Mouse (Mus musculus): ENCODE results near the gene Rab35. TPM values are rescaled to one million over a fixed set of nuclear protein-coding genes. Genes with fewer than 3 reads are reported as not detected.

Rab35 gene
- polyA plus RNA-seq, 1 experiment = 83.6 TPM

DNA sequence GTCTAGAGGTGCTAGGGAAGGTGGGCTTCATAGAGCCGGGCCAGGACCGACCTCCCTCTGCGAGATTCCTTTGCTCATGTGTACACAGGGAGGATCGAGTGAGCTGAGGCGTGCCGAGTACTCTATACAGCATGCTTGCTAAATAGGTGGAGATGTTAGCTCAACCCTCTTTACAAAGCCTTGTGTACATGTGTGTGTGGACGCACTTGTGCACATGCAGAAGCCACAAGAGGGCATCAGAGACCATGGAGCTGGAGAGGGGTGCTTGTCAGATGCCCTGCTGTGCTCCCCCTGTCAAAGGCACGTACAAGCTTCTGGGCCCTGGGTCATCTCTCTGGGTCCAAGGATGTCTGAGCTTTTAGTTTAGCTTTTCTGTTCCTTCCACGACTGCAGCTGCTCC, 12.5 kb downstream of the Rab35 start:
- DNase-seq (ENCODE audit: extremely low spot score in 1 of 2, low spot score in 1 of 2) = no peak

DNA sequence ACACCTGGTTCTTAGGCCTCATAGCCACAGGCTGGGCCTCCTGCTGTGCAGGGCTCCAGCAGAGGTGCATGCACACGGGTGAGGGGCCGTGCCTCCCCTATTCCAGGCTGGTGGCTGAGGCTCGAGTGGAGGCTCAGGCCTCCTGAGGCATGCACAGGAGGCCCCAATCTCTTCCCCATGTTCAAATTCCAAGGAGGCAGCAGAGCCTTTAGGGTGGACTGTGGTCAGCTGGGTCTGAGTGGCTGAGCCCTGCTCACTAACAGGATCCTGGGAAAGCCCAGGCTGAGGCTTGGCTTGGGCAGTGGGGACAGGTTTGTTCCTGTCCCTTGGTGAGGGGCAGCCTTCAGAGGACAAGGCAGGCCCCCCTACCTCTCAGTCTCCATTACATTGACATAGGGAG, 17.2 kb downstream of the Rab35 start:
- DNase-seq (ENCODE audit: extremely low spot score in 1 of 2, low spot score in 1 of 2) = no peak

DNA sequence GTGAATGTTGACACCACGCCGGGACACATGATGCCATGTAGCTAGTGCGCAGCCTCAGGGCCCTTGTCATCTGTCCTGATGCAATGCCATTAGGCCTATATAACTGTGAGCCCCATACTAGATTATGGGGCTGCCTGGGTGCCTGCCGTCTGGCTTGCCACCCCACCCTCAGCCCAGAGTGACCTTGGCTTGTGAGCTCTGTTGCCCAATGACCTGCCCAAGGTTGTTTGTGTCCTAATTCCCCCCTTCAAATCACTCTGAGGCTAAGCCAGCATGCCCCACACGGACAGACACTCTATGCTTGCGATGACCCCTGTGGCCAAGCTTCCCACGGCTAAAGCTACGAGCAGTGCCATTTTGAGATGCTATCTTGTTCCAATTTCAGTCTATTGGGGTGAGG, 18.0 kb downstream of the Rab35 start:
- no peak for DNase-seq (ENCODE audit: extremely low spot score in 1 of 2, low spot score in 1 of 2)

GRCm38 (mm10) chr5:115650885-115651284, 19.2 kb downstream of the Rab35 start:
- no peak for DNase-seq (ENCODE audit: extremely low spot score in 1 of 2, low spot score in 1 of 2)

GRCm38 (mm10) chr5:115651821-115652220, 20.1 kb downstream of the Rab35 start:
- no peak for DNase-seq (ENCODE audit: extremely low spot score in 1 of 2, low spot score in 1 of 2)

DNA sequence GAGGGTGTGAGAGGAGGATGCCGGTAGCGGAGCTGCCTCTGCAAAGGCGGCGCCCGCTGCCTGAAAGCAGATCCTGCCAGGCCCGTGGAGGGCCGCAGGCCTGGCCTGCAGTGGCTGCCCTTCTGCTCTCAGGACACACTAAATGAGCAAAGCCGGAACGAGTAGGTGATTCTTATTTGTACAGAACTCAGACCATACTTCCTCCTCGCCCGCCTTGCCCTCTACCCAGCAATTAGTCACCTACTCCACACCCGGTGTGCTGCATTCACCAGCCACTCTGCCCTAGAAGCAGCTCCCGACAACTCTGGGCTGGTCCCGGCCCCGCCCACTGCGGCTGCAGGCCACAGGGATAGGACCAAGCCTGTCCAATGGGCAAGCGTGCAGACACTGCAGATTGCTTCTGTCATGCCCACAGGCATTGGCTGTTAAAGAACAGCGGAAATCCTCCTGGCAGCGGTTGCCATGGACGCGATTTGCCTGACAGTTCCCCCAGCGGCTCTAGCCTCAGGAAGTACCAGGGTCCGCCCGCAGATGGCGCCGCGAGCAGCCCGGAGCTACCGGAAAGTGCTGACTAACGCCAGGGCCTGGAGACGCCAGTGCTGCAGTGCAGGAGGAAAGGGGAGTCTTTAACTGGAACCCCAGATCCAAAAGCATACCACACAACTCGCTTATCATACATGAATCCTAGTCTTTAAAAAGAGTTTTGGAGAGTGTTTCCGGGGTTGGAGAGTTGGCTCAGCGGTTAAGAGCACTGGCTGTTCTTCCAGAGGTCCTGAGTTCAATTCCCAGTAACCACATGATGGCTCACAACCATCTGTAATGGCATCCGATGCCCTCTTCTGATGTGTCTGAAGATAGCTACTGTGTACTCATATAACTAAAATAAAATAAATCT, 21.2 kb downstream of the Rab35 start:
- DNase-seq (ENCODE audit: extremely low spot score in 1 of 2, low spot score in 1 of 2) = peak; percentile 99 to 100

DNA sequence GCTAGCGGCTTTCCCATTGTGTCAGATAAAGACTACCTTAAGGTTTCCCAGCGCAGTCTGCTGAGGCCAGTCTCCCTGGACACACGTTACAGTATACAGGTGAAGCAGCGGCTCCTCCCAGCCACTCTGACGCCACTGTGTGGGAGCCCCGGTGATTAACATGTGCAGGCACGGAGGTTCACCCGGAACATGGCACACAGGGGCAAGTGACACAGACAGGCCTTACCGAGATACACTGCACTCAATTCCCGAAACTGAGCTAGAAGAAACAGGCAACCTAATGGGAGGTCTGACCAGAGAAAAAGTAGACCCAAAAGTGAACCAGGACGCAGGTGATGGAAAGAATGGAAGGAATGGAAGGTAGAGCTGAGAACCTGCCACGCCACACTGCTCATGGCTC, 22.1 kb downstream of the Rab35 start:
- DNase-seq (ENCODE audit: extremely low spot score in 1 of 2, low spot score in 1 of 2) = no peak

DNA sequence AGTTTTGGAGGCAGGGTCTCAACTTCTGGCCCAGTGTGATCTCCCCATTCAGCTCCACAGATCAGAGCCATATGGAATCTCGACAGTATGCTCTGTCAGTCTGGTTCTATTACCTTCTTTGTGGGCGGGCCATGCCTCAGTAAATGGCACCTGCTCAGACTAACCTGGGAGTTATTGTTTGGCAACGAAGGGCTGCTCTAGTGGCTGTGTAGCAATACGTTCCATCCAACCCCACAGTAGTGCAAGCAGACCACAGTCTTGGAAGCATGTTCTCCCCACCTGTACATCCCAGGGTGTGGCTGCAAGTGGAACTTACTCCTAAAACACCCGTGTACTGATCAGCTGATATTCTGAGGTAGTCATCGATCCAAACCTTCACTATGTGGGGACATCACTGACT, 25.0 kb downstream of the Rab35 start:
- no peak for DNase-seq (ENCODE audit: extremely low spot score in 1 of 2, low spot score in 1 of 2)

DNA sequence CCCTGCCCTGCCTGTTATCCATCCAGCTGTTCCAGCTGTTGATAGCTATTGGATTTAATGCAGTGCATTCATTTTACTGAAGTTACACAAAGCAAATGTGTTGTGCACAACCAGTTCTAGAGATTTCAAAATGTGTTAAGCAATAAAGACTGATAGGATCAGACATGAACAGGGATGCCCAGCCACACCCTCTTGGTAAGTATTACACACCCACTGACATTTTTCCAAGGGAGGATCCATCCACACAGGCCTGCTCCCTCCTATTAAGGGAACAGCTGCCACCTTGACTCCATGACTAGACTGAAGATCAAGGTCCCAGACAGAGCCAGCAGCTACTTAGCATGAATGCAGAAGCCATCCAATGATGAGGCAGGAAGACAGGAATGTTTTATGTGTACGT, 25.5 kb downstream of the Rab35 start:
- DNase-seq (ENCODE audit: extremely low spot score in 1 of 2, low spot score in 1 of 2) = no peak

GRCm38 (mm10) chr5:115658352-115658751, 26.6 kb downstream of the Rab35 start:
- DNase-seq (ENCODE audit: extremely low spot score in 1 of 2, low spot score in 1 of 2) = no peak

GRCm38 (mm10) chr5:115662658-115663057, 30.9 kb downstream of the Rab35 start:
- no peak for DNase-seq (ENCODE audit: extremely low spot score in 1 of 2, low spot score in 1 of 2)

DNA sequence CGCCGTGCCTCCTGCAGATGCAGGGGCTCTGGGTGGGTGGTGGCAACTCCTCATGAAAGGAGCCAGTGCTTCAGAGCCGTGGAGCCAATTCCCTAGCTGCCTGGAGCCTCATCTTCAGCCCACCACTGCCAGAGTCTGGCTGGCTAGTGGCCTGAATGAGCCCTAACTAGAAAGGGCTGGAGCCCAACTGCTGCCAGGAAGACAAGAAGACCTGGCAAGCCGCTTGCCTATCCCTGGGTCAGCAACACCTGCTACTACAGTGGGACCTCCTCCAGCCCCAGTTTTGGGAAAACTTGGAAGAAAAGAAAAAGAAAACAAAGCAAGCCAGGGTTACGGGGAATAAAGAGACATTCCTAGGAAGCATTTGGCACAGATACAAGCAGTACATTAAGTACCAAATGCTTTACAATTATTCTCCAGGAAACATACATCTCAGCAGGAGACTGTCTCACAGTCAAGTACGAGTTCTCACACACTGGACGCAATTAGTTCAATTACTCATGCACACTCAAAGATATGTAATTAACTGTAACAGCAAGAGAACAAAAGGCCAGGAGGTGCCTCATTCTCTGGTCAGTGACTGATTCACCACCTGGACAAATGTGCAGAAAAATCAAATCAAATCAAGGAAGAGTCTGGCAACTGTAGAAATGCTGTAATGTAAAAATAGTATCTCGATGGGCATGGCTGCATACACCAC, 34.8 kb downstream of the Rab35 start:
- no peak for DNase-seq (ENCODE audit: extremely low spot score in 1 of 2, low spot score in 1 of 2)

GRCm38 (mm10) chr5:115667210-115667609, 35.5 kb downstream of the Rab35 start:
- no peak for DNase-seq (ENCODE audit: extremely low spot score in 1 of 2, low spot score in 1 of 2)

GRCm38 (mm10) chr5:115667894-115668293, 36.2 kb downstream of the Rab35 start:
- no peak for DNase-seq (ENCODE audit: extremely low spot score in 1 of 2, low spot score in 1 of 2)

- DNase-seq (ENCODE audit: extremely low spot score in 1 of 2, low spot score in 1 of 2) = no peak
Measured at GRCm38 (mm10) chr5:115668986-115669385, 37.3 kb downstream of the Rab35 start.

DNA sequence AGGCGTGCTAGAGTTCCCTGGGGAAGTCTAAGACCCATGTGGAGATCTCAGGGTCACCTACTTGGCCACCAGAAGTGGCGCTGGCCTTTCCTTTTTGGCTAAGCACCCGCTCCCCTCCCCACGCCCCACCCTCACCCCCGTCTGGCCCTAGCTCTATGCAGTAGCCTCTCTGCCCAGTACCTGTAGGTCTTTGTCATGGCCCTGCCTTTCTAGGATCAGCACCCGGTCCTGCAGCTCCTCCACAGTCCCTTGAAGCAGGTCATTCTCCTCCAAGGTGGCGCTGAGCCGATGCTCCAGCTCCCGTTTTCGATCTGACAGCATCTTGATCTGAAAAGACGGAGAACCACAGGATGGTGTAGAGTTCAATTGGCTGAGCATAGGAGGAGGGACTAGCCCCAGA, 38.3 kb downstream of the Rab35 start:
- DNase-seq (ENCODE audit: extremely low spot score in 1 of 2, low spot score in 1 of 2) = no peak

- DNase-seq (ENCODE audit: extremely low spot score in 1 of 2, low spot score in 1 of 2) = no peak
Measured at GRCm38 (mm10) chr5:115670406-115670805, 38.7 kb downstream of the Rab35 start.

DNA sequence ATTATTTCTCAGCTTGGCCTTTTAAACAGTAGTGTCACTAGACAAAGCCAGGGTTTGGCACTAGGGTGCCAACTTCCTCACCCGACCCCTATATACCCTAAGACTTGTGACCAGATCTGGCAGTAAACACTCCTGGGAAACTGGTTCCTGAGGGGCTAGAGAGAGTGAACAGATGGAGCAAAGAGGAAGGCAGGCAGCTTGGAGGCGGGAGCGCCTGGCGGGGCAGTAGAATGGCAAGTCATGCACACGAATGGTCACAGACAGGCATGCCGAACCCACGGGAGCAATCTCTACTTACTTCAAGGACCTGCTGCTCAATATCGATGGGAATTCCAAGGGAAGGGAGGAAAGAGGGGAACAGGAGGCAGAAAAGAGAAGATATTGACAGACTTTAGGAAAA, 40.1 kb downstream of the Rab35 start:
- no peak for DNase-seq (ENCODE audit: extremely low spot score in 1 of 2, low spot score in 1 of 2)

GRCm38 (mm10) chr5:115685126-115685525, 53.4 kb downstream of the Rab35 start:
- no peak for DNase-seq (ENCODE audit: extremely low spot score in 1 of 2, low spot score in 1 of 2)

GRCm38 (mm10) chr5:115686716-115687115, 55.0 kb downstream of the Rab35 start:
- DNase-seq (ENCODE audit: extremely low spot score in 1 of 2, low spot score in 1 of 2) = no peak

DNA sequence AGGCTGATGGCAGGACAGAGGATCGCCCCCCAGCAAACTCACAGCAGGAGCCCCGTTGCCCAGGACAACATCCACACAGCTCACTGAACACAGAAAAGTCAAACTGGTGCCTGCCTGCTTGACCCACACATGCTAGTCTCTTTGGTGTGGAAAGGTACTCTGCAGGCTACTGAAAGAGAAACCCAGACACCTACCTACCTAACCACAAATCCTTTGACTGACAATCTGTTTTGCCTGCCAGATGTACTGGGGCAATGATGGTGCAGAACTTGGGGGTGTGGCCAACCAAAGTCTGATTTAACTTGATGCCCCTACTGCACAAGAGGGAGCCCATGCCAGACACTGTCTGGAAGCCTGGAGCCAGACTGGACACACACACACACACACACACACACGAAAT, 61.6 kb downstream of the Rab35 start:
- no peak for DNase-seq (ENCODE audit: extremely low spot score in 1 of 2, low spot score in 1 of 2)

DNA sequence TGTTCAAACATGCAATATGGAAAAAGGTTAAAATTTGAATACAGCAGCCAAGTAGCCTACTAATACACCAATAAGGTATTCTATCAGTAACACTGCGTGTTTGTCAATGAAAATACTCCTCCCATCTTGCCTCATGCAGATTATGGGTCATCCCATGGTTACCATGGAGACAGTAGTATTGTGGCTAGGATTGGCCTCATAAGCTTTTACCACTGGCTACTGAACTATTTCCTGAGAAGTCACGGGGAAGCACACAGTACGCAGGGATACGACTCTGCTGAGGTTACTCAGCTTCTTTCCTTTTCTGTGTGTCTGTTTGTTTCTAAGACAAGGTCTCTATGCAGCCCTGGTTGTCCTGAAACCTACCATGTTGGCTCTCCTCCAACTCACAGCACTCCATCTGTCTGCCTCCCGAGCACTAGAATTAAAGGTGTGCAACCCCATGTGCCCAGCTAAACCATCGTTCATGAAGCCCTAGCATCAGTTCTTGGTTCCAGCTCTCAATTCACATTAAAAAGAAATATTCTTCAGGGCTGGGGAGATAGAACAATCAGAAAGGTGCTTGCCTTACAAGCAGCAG, 63.6 kb downstream of the Rab35 start:
- DNase-seq (ENCODE audit: extremely low spot score in 1 of 2, low spot score in 1 of 2) = no peak

All from frontal cortex, adult 2 months (tissue).